ENCODE assay signal across 8 mouse cellular contexts in genomic region chr17:35234903-35235302, GRCm38 (mm10). TPM values are rescaled to one million over a fixed set of nuclear protein-coding genes. Genes with fewer than 3 reads are reported as not detected.
DNase-seq lines count a peak whose midpoint lies in the region; ATAC-seq and TF ChIP-seq lines count a peak whose summit lies in the region.

No protein-coding gene starts in this region.

- H3K4me3 ChIP-seq in bone marrow, adult 2 months (replicated peaks; ENCODE audit: control insufficient read depth, low read depth, low read length) = peak overlapping the region; percentile 77
- H3K4me3 ChIP-seq in forebrain, postnatal 0 days (ENCODE audit: low read depth, low read length) = peak overlapping the region; percentile 52
- H3K4me3 ChIP-seq in kidney, embryonic 14.5 days (ENCODE audit: low read length) = peak overlapping the region; percentile 62
- peak overlapping the region; percentile 55 for H3K4me3 ChIP-seq in macrophage (ENCODE audit: inconsistent target)

- peaks cover 33% of the 10 kb centered on the region for H3K79me2 ChIP-seq in macrophage (ENCODE audit: inconsistent target)

- H3K9me3 ChIP-seq in forebrain, postnatal 0 days (ENCODE audit: low read length) = no peaks in the 10 kb centered on the region
- no peaks in the 10 kb centered on the region for H3K9me3 ChIP-seq in kidney, embryonic 14.5 days (ENCODE audit: control insufficient read depth, low read length)

- ATAC-seq in forebrain, postnatal 0 days = no peak
- peak; percentile 10; the same call in 1 of the 2 replicates for ATAC-seq in kidney, embryonic 14.5 days (ENCODE audit: low FRiP score, low TSS enrichment)
- no peak for ATAC-seq in frontal cortex, adult (ENCODE audit: low TSS enrichment)

- peak overlapping the region; percentile 57 for H3K9ac ChIP-seq in forebrain, postnatal 0 days
- H3K9ac ChIP-seq in kidney, embryonic 14.5 days (ENCODE audit: low read depth, low read length) = peak overlapping the region; percentile 82

- peak overlapping the region; percentile 95 for H3K27ac ChIP-seq in bone marrow, adult 2 months (ENCODE audit: control insufficient read depth, insufficient read depth, low read depth, low read length, poor library complexity)
- peak overlapping the region; percentile 91 for H3K27ac ChIP-seq in forebrain, postnatal 0 days (ENCODE audit: low read depth, low read length)
- H3K27ac ChIP-seq in kidney, embryonic 14.5 days (ENCODE audit: low read depth, low read length) = peak overlapping the region; percentile 97
- peak overlapping the region; percentile 91 for H3K27ac ChIP-seq in macrophage

- no peaks in the 10 kb centered on the region for H3K27me3 ChIP-seq in forebrain, postnatal 0 days (ENCODE audit: insufficient read depth, low read length)
- H3K27me3 ChIP-seq in kidney, embryonic 14.5 days (ENCODE audit: control insufficient read depth, insufficient read depth, low read length) = no peaks in the 10 kb centered on the region

- peak overlapping the region; percentile 95 for H3K4me2 ChIP-seq in forebrain, postnatal 0 days (ENCODE audit: low read depth)
- H3K4me2 ChIP-seq in kidney, embryonic 14.5 days (replicated peaks; ENCODE audit: low read depth, low read length) = peak overlapping the region; percentile 79

- H3K4me1 ChIP-seq in bone marrow, adult 2 months (ENCODE audit: control insufficient read depth, insufficient read depth, low read length) = peaks cover 9% of the 10 kb centered on the region
- H3K4me1 ChIP-seq in forebrain, postnatal 0 days (ENCODE audit: insufficient read depth) = peaks cover 5% of the 10 kb centered on the region; the same call in 1 of the 2 replicates
- H3K4me1 ChIP-seq in kidney, embryonic 14.5 days (ENCODE audit: control insufficient read depth, insufficient read depth, low read length) = peaks cover 28% of the 10 kb centered on the region

- 3% methylated on average over 31 of the region's 31 CpGs for WGBS in bone marrow, adult 2 months
- 5% methylated on average over 31 of the region's 31 CpGs for WGBS in forebrain, postnatal 0 days
- WGBS in kidney, embryonic 14.5 days = 7% methylated on average over 30 of the region's 31 CpGs
- WGBS in macrophage (ENCODE audit: missing documents) = 13% methylated on average over 29 of the region's 31 CpGs

- 0 out of 2 replicates have a peak, but pooled peaks have one; percentile 8 for TF ChIP-seq CTCF in bone marrow, adult 2 months (IDR thresholded peaks at IDR 0.05; ENCODE audit: control insufficient read depth, insufficient read depth, low read length)
- no peak for TF ChIP-seq CTCF in forebrain, postnatal 0 days (IDR thresholded peaks at IDR 0.05; ENCODE audit: low read depth)

- H3K36me3 ChIP-seq in forebrain, postnatal 0 days (ENCODE audit: insufficient read depth) = peaks cover 12% of the 10 kb centered on the region
- peaks cover 12% of the 10 kb centered on the region for H3K36me3 ChIP-seq in kidney, embryonic 14.5 days (ENCODE audit: control insufficient read depth, insufficient read depth, low read length)
- peaks cover 3% of the 10 kb centered on the region for H3K36me3 ChIP-seq in macrophage (ENCODE audit: inconsistent target)

- peak; percentile 36 for DNase-seq in kidney, adult 11 months
- no peak for DNase-seq in kidney, adult 8-10 months
- DNase-seq in forebrain, postnatal 0 days = no peak
- peak; percentile 66 for DNase-seq in testis, postnatal 10 days (ENCODE audit: low spot score)

- TF ChIP-seq POLR2A in bone marrow, adult 2 months (IDR thresholded peaks at IDR 0.05; ENCODE audit: borderline replicate concordance, control insufficient read depth, low read depth, low read length) = peak; percentile 60; the same call in 1 of the 2 replicates

RNA-seq across cellular contexts. Expression of gene Nfkbil1, which starts 0.7 kb away (rescaled TPM):
- polyA plus RNA-seq in bone marrow, adult 2 months (2011; ENCODE audit: insufficient read depth, insufficient read length, low replicate concordance, missing spikeins) = 9.9 and 24.9 TPM in 2 replicates
- 17.1 and 24.5 TPM in 2 replicates for total RNA-seq in forebrain, postnatal 0 days (2014; rRNA removed)
- 12.3 and 12.4 TPM in 2 replicates for polyA plus RNA-seq in forebrain, postnatal 0 days (2015; fragmentation: Nextera tagmentation; extraction: Ambion mirVana)
- 3.3 and 6.0 TPM in 2 replicates for polyA plus RNA-seq in kidney, embryonic 14.5 days (2014; fragmentation: Nextera tagmentation; extraction: Ambion mirVana)
- total RNA-seq in macrophage (2018; cell fraction: chromatin; rRNA removed) = 10 to 100 TPM in 24 of 26 experiments, 1 to 10 TPM in 2; 6.7 to 47.8 (median 25.9) TPM
- total RNA-seq in macrophage (2018; cell fraction: cytosol; rRNA removed) = 10 to 100 TPM in 22 of 26 experiments, 1 to 10 TPM in 4; 8.7 to 22.2 (median 18.1) TPM
- total RNA-seq in macrophage (2018; cell fraction: nucleus; rRNA removed) = 10 to 100 TPM in 22 of 26 experiments, 1 to 10 TPM in 4; 8.6 to 27.7 (median 18.6) TPM
- 8.3 to 16.7 TPM (median 14.8 TPM) in 3 replicates for polyA plus RNA-seq in macrophage (2018)

RNA-seq across cellular contexts. Expression of gene Atp6v1g2, which starts 1.4 kb away (rescaled TPM):
- 4.1 and 9.9 TPM in 2 replicates for polyA plus RNA-seq in bone marrow, adult 2 months (2011; ENCODE audit: insufficient read depth, insufficient read length, low replicate concordance, missing spikeins)
- total RNA-seq in forebrain, postnatal 0 days (2014; rRNA removed) = 59.7 and 81.4 TPM in 2 replicates
- 121 and 146 TPM in 2 replicates for polyA plus RNA-seq in forebrain, postnatal 0 days (2015; fragmentation: Nextera tagmentation; extraction: Ambion mirVana)
- 5.3 and 6.4 TPM in 2 replicates for polyA plus RNA-seq in kidney, embryonic 14.5 days (2014; fragmentation: Nextera tagmentation; extraction: Ambion mirVana)
- 10 to 100 TPM in 18 of 26 experiments, 1 to 10 TPM in 8; 4.2 to 28.2 (median 14.3) TPM for total RNA-seq in macrophage (2018; cell fraction: chromatin; rRNA removed)
- total RNA-seq in macrophage (2018; cell fraction: cytosol; rRNA removed) = 1 to 10 TPM; 2.2 to 6.6 (median 3.8) TPM
- total RNA-seq in macrophage (2018; cell fraction: nucleus; rRNA removed) = 10 to 100 TPM in 10 of 26 experiments, 1 to 10 TPM in 16; 4.8 to 33.5 (median 8.2) TPM
- 5.0 to 12.5 TPM (median 6.9 TPM) in 3 replicates for polyA plus RNA-seq in macrophage (2018)

RNA-seq across cellular contexts. Expression of gene Ddx39b, which starts 6.6 kb away (rescaled TPM):
- polyA plus RNA-seq in bone marrow, adult 2 months (2011; ENCODE audit: insufficient read depth, insufficient read length, low replicate concordance, missing spikeins) = 275 and 374 TPM in 2 replicates
- 305 and 336 TPM in 2 replicates for total RNA-seq in forebrain, postnatal 0 days (2014; rRNA removed)
- polyA plus RNA-seq in forebrain, postnatal 0 days (2015; fragmentation: Nextera tagmentation; extraction: Ambion mirVana) = 357 and 382 TPM in 2 replicates
- polyA plus RNA-seq in kidney, embryonic 14.5 days (2014; fragmentation: Nextera tagmentation; extraction: Ambion mirVana) = 525 and 616 TPM in 2 replicates
- 100 to 1,000 TPM; 305 to 692 (median 502) TPM for total RNA-seq in macrophage (2018; cell fraction: chromatin; rRNA removed)
- total RNA-seq in macrophage (2018; cell fraction: cytosol; rRNA removed) = 100 to 1,000 TPM in 13 of 26 experiments, 10 to 100 TPM in 13; 75.9 to 135 (median 100) TPM
- total RNA-seq in macrophage (2018; cell fraction: nucleus; rRNA removed) = 100 to 1,000 TPM; 313 to 609 (median 458) TPM
- polyA plus RNA-seq in macrophage (2018) = 113 to 158 TPM (median 122 TPM) in 3 replicates

RNA-seq across cellular contexts. Expression of gene Gm16181, which starts 14.3 kb away (rescaled TPM):
- polyA plus RNA-seq in bone marrow, adult 2 months (2011; ENCODE audit: insufficient read depth, insufficient read length, low replicate concordance, missing spikeins) = not detected in 2 replicates
- not detected in 2 replicates for total RNA-seq in forebrain, postnatal 0 days (2014; rRNA removed)
- polyA plus RNA-seq in forebrain, postnatal 0 days (2015; fragmentation: Nextera tagmentation; extraction: Ambion mirVana) = not detected in 2 replicates
- polyA plus RNA-seq in kidney, embryonic 14.5 days (2014; fragmentation: Nextera tagmentation; extraction: Ambion mirVana) = 0.89 TPM in 1 of 2 replicates, not detected in the other
- 10 to 100 TPM in 3 of 26 experiments, 1 to 10 TPM in 12, not detected in 11; 2.4 to 18.5 (median 7.6) TPM for total RNA-seq in macrophage (2018; cell fraction: chromatin; rRNA removed)
- 1 to 10 TPM in 11 of 26 experiments, under 1 TPM in 7, not detected in 8; 0.51 to 4.6 (median 1.3) TPM for total RNA-seq in macrophage (2018; cell fraction: cytosol; rRNA removed)
- total RNA-seq in macrophage (2018; cell fraction: nucleus; rRNA removed) = 10 to 100 TPM in 7 of 26 experiments, 1 to 10 TPM in 14, not detected in 5; 1.2 to 30.6 (median 7.2) TPM
- polyA plus RNA-seq in macrophage (2018) = not detected in 3 replicates

RNA-seq across cellular contexts. Expression of gene H2-D1, which starts 27.6 kb away (rescaled TPM):
- 399 and 727 TPM in 2 replicates for polyA plus RNA-seq in bone marrow, adult 2 months (2011; ENCODE audit: insufficient read depth, insufficient read length, low replicate concordance, missing spikeins)
- total RNA-seq in forebrain, postnatal 0 days (2014; rRNA removed) = 54.9 and 63.3 TPM in 2 replicates
- polyA plus RNA-seq in forebrain, postnatal 0 days (2015; fragmentation: Nextera tagmentation; extraction: Ambion mirVana) = 74.5 and 95.9 TPM in 2 replicates
- 38.3 and 42.8 TPM in 2 replicates for polyA plus RNA-seq in kidney, embryonic 14.5 days (2014; fragmentation: Nextera tagmentation; extraction: Ambion mirVana)
- 1,000 to 10,000 TPM; 1,047 to 3,424 (median 2,210) TPM for total RNA-seq in macrophage (2018; cell fraction: chromatin; rRNA removed)
- total RNA-seq in macrophage (2018; cell fraction: cytosol; rRNA removed) = 1,000 to 10,000 TPM; 3,633 to 6,553 (median 5,167) TPM
- total RNA-seq in macrophage (2018; cell fraction: nucleus; rRNA removed) = over 10,000 TPM in 1 of 26 experiments, 1,000 to 10,000 TPM in 25; 2,886 to 10,022 (median 6,458) TPM
- polyA plus RNA-seq in macrophage (2018) = 2,972 to 5,352 TPM (median 3,334 TPM) in 3 replicates

Comparison
In these comparisons a context has a peak if more than half of its experiments do, and no peak if none do; other contexts are left out.
1. DNase-seq: peak in kidney, adult 11 months (single experiment) and testis, postnatal 10 days (single experiment); none in kidney, adult 8-10 months (0 of 2) and forebrain, postnatal 0 days (single experiment).
2. Peak in every context shown above with its lines, with median percentiles within 50 percentile points of each other: H3K27ac ChIP-seq and H3K4me3 ChIP-seq.